Mouse (Mus musculus) cerebellum, adult 9-10 months (tissue): ENCODE measurements around the gene Adgrg3.
A peak's percentile ranks its signal among the peaks of the same experiment; 100 is the strongest.

Experiments used
- DNase-seq: peaks from one replicate; pipeline ENCODE4 v3.0.0; 2022

The Adgrg3 gene

DNA sequence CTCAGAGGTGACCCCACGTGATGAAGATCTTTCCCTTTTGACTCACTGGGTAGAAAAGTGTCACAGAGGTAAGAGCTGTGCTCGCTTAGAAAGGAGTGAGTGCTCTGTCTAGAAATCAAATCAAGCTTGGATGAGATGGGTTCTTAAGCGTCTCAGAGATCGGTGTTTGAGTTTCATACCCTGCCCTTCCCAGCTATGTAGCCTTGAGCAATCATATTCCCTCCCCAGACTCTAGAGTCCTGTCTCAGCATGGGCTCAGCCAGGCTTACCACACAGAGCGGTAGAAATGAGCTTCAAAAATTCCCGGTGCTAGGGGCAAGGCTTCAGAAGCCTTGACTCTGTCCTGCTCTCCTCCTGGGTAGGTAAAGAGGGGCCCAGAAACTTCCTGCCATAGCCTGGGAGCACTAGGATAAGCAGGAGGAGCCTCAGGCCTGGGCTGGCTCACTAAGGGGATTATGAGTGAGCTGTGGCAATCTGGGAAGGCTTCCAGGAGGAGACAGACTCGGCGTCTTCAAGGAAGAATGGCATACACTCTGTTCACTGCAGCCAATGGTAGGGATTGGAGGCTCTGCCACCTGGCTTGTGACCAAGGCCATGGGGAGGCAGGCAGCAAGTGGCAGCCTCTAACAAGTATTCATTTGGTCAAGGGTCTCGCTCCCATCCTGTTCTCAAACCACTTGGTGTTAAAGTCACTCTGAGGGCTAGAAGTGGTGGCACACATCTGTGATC, 24.3 kb upstream of the Adgrg3 start:
- DNase-seq = no peak

DNA sequence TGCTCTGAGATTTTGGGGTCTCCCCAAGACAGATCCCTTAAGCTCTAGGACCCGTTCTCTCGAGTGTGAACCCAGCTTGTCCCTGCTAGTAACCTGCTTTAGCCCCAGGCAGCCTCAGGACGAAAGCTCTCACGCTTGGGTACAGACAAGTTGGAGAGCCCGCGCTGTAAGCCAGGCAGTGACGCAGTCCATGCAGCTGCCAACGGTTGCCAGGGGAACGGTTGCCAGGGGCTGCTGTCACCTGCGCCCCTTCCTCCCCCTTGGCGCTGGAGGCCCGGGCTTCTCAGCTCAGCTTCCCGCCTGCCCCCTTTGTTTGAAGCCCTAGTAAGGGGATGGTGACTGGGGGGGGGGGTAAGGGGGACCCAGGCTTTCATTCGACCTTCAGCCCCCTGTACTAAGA, 23.5 kb upstream of the Adgrg3 start:
- no peak for DNase-seq

DNA sequence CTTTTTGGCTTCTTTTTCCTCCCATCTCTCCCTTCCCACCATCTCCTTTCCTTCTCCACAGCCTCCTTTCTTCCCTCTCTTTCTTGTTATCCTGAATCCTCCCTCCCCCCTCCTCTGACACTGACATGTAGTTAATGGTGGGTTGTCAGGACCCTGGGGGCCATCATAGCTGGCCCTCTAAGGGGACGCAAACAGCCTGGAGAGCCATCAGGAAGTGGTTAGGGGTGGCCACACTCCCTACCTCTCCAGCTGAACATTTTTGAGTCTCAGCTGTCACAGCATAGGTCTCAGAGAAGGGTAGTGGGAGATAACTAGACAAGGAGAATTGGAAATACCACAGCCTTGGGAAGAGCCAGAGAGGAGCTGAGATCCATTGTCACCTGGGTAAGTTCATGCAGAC, 23.0 kb upstream of the Adgrg3 start:
- DNase-seq = no peak

DNA sequence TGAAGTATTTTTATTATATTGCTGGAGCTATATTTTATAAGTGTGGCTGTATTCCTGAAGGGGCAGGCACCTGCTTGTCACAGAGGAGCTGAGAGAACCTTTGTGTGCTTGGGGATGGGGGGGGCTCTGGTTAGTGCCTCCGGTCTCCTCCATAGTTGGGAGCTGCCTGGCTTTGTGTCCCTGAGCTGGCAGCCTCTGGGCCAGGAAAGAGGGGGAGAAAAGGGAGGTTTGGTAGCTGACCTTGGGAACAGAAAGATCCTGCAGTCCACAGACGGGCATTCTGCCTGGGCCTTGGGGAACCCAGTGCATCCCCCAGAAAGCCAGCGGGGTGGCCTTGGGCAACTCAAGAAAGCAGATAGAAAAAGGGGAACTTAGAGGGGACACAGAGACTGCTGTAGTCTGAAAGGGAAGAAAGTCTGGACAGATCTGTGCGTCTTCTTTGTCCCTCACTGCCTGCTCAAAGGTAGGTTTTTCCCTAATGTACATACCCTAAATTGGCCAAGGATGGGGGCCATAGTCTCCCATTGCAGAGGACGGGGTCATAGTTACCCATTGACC, 22.1 kb upstream of the Adgrg3 start:
- no peak for DNase-seq

DNA sequence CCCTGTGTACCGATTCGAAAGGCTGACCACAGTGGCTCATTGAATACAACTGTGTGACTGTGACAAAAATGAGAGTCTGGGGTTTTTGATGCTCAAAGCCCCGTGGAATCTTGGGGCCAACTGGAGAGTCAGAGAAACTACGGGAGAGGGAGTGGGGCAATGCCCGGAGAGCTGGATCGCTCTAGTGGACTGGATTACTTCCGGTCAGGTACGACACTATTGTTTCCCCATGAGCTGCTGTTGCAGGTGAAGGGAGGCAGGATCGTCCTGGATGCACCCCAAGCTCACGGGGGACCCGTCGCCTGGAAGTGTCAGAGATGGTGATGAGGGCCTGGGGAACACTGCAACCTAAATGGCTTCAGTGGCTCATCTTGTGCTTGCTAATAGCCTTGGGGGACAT, 21.5 kb upstream of the Adgrg3 start:
- DNase-seq = no peak

DNA sequence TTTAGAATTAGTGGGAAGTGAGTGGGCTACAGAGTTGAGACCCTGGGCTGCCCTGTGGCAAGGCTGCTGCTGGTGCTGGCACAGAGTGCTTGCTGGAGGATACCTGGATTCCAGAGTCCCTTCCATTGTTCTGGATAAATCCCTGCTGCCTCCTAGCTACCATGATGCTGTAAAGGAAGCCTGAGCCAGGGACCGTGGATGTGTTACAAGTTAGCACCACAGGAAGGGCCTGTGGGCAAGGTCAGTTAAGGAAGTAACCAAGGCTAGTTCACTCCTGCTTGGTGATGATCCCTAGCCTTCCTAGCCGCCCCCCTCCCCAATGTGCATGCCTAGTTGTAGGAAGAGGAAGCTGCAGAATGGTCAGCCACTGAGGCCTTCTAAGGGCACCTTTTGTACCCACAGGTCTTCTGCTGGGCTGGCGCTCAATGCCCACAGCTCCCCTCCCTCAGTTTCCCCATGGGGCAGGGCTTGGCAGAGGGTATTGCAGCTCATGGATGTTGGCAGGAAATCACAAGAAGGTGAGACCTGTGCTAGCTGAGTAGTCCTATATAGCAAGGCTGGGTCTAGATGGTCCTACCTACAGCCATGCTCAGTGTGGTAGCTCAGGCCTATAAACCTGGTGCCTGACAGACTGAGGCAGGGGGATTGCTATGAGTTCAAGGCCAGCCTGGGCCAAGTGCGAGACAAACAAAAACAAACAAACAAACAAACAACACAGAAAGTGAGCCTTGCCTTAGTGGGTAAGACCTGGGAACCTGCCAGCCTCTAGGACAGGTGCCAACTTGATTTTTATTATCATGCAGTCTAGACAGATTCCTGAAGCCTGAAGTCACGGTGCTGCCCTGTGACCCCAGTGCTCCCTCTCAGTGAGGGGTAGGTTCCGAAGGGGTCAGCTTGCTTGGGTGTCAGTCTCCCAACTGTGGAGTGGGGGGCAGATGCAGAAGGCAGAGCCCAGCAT, 20.3 kb upstream of the Adgrg3 start:
- no peak for DNase-seq

DNA sequence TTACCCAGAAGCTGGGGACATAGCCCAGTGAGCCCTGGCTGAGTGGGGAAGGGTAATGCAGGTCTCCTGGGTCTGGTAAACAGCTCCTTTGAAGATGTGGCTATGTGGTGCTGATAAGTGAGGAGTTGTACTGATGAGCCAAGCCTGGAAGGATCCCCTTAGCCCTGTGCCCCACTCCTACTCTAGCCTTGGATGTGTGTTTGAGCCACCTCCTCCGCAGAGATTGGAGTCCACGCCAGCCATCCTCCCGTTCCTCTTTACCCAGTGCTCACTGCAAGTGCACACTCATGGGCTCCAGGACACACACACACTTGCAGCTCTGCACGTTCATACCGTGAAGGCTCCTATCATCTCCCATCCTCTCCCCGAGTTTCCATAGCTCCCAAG, 19.6 kb upstream of the Adgrg3 start:
- DNase-seq = no peak

DNA sequence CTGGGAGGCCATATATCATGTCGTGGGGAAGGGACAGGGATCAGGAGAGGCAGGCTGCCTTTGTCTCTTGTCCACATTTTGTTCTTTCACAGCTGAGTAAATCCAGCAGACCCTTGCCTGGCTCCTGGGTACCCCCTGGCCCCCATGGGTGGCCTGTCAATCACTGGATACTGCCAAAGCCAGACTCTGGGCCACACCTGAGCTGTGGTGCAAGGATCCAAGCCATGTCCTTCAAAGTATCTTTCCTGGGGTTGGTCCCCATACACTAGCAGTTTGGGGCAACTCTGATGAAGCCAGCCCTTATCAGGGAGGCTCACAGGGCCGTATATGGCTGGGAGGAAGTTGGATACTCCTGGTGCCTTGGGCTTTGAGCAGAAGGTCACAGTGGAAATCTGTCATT, 19.1 kb upstream of the Adgrg3 start:
- DNase-seq = no peak

DNA sequence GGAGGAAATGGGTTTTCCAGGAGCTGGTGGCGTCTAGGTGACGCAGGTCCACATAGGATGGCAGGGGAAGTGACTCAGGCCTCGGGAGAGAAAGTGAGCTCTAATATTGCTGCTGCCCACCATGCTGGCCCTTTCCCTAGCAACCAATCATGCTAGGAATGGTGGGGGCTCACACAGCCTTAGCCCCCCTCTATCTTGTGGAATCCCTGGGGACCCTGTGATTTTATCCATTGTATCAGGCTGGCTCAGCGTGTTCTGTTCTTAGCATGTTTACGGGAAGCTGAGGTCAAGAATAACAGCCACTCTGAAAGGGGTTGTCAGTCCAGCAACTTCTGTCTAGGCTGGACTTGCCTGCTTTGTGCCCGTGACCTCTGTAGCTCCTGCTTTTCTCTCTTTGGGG, 18.5 kb upstream of the Adgrg3 start:
- DNase-seq = no peak

DNA sequence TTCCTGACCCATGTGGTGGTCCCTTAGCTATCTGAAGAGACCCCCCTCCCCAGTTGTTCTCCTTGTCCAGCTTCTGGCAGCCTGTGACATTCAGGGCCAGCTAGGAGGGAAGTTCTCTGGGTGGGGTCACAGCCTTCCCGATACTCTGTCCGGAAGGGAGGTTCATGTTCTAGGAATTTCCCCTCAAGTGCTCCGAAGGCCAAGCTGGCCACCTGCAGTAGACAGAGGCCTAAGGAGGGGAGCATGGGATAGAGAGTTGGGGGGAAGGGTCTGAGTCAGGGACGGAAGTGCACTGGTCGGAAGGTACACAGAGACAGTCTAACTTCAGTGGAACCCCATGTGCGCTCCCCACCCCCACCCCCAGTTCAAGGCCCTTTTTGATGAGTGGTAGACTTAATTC, 17.5 kb upstream of the Adgrg3 start:
- DNase-seq = no peak

DNA sequence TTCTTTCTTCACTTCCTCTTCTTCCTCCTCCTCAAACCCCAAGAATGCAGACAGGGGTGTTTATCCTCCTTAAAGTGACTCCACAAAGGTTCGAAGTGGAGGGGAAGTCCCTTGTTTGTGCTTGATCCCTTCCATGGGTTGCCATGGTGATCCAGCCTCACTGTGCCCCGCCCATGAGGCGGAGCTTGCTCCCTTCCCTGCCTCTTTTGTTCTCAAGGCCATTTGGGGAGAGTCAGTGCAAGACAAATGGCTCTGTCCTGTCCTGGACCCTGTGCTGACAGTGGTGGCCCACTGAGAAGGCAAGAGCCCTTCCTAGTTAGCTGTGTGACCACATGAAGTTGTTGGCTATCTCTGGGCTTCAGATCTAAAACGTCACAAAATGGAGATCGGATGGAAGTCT, 16.8 kb upstream of the Adgrg3 start:
- DNase-seq = no peak

DNA sequence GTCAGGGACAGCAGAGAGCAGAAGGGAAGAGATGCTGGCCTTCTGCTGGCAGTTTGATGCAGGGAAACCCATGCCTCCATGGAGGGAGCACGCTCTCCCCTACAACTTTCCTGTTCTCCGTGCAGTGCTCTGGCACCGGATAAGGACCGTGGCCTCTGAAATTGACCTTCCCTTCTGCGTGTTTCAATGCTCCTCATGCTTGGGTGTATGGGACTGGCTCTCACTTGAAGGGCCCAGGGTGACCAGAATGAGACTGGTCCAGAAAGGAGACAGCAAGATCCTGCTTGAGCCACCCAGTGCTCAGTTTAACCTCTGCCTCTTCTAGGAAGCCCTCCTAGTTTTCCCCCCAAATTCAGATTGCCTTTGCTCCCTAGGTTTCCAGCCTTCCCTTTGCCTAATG, 16.3 kb upstream of the Adgrg3 start:
- no peak for DNase-seq

DNA sequence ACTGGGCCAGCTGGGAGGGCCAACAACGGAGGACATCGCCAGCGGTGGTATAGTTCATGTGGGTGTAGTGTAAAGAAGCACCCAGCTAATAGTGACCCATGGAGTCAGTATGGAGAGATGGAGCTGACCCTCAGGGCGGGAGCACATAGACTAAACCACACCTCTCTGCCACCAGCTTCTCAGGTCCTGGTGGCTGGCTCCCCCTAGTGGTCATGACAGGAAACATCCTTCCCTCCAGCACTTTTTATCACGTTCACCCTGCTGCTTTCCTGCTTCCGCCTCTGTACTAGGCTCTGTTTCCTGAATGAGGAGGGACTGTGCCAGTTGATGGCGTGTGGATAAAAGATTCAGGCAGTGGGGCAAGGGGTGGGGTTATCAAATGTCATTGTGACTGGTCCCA, 15.8 kb upstream of the Adgrg3 start:
- DNase-seq = peak; percentile 77

DNA sequence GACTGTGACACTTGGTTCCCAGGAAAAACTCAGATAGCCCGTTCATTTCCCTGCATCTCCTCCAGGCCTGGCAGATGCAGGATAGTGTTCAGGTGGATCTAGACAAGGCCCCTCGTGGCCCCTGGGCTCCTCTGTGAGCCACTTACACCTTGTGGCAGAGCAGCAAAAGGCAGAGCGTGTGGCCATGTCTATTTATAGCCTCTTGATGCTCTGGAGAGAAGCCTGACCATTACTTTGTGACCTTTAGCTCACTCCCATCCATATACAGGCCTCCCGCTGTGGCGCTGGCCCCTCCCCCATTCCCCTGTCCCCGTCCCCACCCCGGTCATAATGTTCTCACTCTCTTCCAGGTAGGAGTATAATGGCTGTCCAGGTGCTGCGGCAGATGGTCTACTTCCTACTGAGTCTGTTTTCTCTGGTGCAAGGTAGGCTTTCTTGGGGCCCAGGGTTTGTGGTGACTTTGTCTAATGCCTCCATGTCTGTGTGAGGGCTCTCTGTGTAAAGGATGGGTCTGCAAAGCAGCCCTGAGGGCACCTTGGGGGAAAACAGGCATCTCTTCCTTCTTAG, 15.3 kb upstream of the Adgrg3 start:
- no peak for DNase-seq

DNA sequence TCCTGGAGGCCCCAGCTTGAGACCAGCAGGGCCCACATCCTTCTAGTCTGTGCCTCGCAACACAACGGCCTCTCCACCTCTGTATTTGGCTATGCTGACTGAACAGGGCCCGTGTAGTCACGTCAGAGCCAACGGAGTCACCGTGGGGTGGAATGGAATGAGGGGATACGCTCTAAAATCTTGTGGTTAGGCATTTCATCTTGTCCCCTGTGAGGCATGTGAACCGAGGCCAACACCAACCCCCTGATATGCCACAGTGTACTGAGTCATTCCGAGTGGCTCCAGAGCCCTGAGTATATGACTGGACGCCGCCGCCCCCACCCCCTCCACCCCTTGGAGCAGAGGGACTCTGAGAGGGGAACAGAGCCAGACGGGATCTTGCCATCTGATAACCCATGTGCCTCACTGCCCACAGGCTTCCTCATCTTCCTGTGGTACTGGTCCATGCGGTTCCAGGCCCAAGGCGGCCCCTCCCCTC, 5.0 kb upstream of the Adgrg3 start:
- DNase-seq = no peak

DNA sequence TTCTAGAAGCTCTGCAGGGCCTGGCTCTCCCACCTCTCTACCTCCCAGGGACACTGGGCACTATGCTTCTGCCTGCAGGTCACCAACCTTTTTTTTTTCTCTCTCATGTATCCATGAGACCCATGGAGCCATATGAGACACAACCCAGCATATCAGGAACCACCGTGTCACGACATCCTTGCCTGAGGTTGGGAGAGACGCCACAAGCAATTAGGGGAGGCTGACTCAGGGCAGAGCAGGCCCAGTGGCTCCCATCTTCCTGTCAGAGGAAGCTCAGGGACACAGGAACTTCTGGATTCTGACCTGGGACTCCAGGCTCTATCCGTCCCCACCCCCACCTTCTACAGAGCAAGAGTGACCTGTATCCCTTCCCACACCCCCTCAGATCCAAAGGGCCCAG, 1.6 kb upstream of the Adgrg3 start:
- DNase-seq = no peak

DNA sequence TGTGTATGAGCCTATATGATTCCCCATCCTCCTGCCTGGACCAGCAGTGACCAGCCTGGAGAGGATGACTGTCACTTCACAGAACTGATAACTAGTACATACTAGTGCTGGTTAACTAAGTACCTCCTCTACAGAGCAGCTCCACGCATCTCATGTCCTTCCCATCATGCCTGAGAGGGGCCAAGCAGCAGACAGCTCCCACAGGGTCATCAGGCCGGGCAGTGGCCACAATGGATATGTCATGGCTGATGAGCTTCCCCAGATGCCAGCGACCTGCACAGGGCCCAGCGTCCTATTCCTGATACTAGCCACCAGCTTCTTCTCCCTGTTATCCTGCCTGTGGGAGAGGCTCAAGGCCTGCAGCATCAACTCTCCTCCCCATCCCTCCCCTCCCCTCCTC, 808 bp upstream of the Adgrg3 start:
- DNase-seq = no peak

DNA sequence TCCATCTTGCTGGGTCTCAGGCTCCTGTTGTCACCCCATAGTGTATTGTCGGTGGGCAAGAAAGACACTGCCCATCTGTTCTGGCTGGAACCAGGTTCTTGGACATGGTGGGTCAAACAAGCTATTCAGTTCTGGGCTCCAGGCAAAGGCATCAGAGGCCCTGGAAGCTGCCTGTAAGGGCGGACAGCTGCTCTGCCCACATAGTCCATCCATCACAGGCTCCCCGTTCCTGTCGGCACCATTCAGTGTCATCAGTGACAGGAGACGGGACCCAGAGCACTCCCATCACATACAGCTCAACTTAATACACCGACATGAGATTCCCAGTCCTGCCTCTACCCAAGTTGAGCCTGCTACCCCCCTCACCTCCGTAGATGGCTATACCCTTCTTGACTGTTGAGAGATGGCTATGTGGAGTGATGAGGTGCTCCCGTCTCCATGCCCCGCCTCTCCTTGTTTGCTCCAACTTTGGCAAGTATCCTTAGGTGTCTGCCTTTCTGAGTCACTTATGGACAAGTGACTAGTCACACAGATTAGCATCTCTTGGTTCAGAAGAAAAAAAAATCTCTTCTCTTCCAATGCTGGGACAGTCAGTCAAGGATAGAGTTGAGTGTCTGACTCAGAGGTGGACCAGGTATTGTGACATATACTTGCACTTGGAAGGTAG, 610 bp downstream of the Adgrg3 start:
- no peak for DNase-seq

DNA sequence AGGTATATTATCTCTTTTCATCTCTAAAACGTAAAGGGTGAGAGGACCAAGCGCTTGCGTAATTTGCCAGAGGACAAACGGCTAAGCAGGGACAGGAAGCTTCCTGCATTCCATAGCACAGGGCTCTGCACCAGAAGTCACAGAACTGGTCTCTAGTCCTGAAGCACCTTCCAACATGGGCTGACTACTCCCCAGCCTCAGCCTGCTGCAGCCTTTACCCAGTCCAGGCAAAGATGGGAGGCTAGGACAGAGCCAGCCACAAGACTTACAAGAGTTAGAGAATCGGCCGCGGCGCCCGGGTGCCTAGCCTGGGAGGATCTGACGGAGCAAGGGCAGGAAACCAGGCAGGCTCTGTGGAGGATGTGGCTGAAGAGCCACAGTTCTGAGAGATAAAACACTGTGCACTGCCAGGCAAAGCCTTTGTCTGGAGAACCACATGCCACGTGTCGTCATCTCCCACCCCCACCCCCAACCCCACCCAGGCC, 2.8 kb downstream of the Adgrg3 start:
- no peak for DNase-seq

DNA sequence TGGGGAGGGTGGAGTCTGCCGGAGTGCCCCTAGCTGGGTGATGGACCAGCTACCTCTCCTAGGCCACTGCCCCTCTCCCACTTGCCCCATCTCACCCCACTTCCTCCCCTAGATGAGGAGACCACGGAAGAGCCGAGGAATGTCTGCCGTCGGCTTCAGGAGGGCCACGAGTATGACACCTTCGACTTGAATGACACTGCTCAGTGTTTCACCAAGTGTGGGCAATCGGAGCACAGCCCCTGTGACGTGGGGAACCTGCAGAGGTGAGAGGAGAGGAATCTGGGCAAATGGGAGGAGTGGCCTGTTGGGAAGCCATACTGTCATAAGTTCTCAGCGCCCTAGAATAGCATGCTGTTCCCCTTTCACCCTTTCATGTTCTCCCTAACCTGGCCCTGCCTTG, 3.3 kb downstream of the Adgrg3 start:
- DNase-seq = no peak

DNA sequence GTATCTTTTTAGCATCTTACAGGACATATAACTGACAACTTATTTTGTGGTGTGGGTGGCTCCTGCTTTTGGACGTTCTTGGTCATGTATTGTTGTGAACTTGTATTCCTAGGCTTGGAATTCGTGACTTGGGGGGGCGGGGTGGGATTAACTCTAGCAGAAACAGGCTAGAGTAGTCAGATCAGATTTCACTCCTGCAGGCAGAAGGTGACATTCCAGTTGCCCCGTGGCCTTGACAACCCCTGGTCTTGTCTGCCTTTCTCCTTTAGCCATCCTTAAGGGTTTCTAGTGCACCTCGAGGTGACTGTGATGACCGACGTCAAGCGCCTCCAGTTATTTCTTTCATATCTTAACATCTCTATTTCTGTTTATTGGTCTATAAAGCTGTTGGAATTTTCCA, 5.7 kb downstream of the Adgrg3 start:
- no peak for DNase-seq

DNA sequence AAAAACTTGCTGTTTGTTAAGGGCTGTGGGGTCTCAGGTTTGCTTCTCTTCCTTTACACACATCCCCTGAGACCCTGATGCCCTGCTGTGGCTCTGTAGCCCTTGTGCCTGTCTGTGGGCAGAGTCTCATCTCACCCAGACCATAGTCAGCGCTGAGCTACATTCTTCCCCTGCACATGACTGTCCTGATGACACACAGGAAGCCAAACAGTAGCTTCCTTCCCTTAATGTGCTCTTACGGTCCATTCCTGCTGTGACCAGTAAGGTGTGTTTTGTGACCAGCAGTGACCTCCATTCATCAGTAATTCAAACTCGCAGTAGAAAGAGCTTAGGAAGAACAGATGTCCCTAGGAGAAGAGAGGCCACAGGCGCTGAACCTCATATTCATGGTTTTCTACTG, 6.9 kb downstream of the Adgrg3 start:
- DNase-seq = no peak

DNA sequence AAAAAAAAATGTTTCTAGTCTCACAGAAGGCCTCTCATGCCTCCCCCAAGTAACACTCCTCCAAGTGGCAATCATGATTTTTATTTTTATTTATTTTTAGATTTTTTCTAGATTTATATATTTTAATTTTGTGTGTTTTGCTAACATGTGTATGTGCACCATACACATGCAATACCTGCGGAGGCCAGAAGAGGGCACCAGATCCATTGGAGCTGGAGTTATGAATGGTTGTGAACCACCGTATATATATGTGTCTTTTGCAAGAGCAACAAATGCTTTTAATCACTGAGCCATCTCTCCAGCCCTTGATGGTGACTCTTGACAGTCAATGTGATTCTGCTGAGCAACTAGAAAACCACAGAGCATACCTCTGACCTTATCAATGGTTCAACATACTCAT, 7.9 kb downstream of the Adgrg3 start:
- DNase-seq = no peak
